Mouse (Mus musculus): ENCODE results near the gene Aqp11.

Gene Aqp11

GRCm38 (mm10) chr7:97707809-97708208, 30.3 kb downstream of the Aqp11 start:
- DNase-seq (ENCODE audit: low spot score), result no peak

DNA sequence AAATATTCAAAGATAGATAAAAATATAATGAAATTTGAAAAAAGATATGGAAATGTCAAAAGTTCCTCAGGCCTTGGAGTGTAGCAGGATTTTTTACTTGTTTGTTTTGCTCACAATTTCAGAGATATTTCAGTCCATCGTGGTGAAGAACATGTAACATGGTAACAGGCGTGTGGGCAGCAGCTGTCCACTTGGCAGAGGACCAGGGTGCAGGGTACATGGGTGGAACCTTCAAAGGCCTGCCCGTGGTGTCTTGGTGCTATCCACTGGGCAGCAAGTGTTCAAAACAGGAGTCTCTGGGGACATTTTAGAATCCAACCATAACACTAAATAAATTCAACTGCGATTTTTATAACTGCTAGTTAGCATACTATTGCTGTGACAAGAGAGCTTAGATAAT, 31.0 kb downstream of the Aqp11 start:
- no peak for DNase-seq (ENCODE audit: low spot score)

GRCm38 (mm10) chr7:97701106-97701505, 37.0 kb downstream of the Aqp11 start:
- no peak for DNase-seq (ENCODE audit: low spot score)

- DNase-seq (ENCODE audit: low spot score), result no peak
Observed at GRCm38 (mm10) chr7:97700173-97700572, 37.9 kb downstream of the Aqp11 start.

DNA sequence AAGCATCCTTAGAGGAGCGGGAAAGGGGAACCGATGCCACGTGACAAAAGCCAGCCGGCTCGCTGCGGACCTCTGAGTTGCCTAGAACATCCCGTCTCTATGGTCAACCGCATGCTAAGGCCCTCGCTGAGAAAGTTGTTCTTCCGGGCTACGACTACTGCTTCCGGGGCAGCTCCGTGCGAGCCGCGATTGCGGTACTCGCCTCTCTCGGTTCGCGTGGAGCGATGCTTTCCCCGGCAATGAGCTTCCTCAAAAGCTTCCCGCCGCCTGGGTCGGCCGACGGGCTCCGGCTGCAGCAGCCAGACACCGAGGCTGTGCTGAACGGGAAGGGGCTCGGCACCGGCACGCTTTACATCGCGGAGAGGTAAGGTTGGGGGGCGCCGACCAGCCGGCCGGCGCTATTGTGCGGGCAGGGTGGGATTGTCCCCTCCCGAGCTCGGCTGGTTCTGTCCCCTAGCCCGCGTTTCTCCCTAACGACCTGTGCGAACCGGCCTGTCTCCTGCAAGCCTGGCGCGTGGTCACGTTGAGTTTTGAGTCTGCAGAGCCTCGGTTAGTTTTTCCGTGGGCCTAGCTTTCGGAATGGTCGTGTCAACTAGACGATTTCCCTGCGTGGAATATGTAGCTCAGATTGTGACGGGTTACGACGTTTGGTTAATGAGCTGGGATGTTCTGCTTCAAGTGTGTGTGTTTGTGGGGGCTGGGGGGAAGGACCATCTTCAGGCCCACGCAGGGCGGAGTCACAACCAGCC, 41.4 kb downstream of the Aqp11 start, which contains the start of gene Clns1a:
TSS of gene Clns1a (plus strand) at position 129 of the 749 bp plus-strand sequence.
- DNase-seq (ENCODE audit: low spot score), result peak; percentile 83

GRCm38 (mm10) chr7:97696133-97696505, 42.0 kb downstream of the Aqp11 start:
- peak; percentile 23 for DNase-seq (ENCODE audit: low spot score)

- DNase-seq (ENCODE audit: low spot score), result no peak
Observed at GRCm38 (mm10) chr7:97695441-97695840, 42.6 kb downstream of the Aqp11 start.

DNA sequence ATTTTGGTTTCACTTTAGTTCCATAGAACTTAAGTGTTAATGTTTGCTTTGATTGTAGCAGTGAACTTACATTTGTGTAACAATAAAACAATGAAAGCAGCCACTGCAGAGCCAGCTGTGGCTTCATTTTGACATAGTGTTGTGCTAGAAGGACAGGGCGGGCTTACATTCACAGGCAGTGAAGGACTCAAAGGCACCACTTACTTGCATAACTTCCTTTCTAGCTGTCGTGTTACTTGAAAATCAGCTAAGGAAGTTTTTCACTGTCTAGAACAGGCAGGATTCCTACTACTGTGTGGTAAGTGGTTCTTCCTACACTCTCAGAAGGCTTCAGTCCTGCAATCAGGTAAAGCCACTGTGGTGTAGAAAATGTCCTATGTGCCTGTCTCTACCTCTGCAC, 50.3 kb downstream of the Aqp11 start:
- no peak for DNase-seq (ENCODE audit: low spot score)

DNA sequence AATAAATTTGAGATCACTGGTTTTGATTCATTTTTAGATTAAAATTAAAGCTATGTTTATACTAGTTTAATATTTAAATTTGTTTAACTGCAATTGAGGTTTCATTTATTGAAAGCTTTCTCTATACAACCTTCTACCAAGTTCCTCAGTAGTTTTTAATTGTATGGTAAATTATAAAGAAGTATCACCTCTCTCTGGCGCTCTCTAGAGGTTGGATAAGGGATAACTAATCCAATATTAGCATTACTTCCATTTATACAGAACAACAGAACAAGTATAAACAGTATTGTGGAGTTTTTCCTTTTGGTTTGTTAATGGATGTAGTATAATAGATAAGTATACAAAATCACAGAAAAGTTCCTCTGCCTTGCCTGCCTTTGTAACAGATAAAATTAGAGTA, 58.9 kb downstream of the Aqp11 start:
- DNase-seq (ENCODE audit: low spot score), result no peak

All from T-cell, adult 2 months (primary cell).